Mouse (Mus musculus) layer of hippocampus, adult 8-10 months (tissue): ENCODE data around the gene Arhgap20. TPM values are rescaled to one million over a fixed set of nuclear protein-coding genes. Genes with fewer than 3 reads are reported as not detected.
A peak's percentile ranks its signal among the peaks of the same experiment; 100 is the strongest.

Experiments used
- DNase-seq, 2 experiments: peaks; one replicate each; pipeline ENCODE4 v3.0.0; 2022; ENCODE audit warnings: low spot score in 2 of 2
- total RNA-seq, 4 experiments: library from RNA; stranded (reverse); gene quantifications; 2 replicates each; pipeline ENCODE4 v1.2.4; 2022

Arhgap20 gene
- 10 to 100 TPM; 54.0 to 68.6 (median 63.4) TPM for total RNA-seq

DNA sequence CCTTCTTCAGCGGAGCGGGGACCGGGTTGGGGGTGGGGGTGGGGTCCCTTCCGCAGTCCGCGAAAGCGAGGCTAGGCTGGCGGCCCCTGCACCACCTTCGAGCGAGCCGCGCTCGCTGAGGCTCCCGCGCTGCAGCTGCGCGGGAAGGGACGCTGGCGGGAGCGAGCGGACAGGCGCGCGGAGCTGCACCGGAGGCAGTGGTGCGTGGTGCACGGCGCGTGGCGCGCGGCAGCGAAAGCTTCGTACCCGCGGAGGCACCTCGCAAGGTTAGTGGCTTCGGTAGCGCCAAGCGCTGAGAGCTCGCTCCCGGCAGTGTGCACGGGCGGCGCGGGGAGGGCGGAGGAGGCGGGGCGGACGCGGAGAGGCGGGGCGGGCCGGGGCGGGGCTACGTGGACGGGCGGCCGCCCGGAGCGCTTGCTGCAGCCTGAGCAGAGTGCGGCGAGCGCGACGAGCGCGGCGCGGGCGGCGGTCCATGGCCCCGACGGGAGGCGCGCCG is at the start of gene Arhgap20:
TSS of gene Arhgap20 (plus strand) at position 417 of the 496 bp plus-strand sequence.
- DNase-seq = peak; percentile 79 to 88

DNA sequence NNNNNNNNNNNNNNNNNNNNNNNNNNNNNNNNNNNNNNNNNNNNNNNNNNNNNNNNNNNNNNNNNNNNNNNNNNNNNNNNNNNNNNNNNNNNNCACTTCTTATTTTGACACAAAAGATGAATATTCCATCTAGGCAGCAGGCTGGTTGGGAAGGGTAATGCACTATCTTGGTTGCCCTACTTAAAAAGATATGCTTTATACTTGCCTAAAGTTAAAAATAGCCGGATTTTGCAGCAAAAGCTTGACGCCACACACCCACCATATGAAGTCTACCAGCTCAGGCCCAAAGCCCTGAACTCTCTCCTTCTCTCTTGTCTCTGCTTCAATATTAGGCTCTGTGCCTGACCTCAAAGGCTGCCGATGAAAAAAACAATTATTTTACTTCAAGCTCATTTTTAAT is 46.3 kb upstream of the Arhgap20 start:
- DNase-seq = no peak

DNA sequence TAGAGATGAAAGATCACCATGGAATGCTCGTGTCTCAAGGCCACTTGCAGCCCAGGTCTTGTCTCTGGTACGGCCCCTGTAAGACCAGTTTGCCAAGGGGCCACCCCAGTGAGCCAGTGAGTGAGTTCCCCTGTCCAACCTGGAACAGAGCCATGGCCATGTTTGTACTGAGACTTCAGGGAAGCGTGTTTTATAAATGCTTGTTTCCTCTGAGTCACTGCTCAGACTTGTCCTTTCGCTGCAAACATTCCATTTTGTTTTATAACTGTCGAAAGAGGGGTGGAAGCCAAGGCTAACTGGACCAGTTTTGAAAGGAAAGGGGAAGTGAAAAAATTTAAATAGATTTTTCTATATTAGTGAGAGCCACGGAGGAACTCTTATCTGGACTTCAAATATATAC is 37.2 kb upstream of the Arhgap20 start:
- DNase-seq = no peak

DNA sequence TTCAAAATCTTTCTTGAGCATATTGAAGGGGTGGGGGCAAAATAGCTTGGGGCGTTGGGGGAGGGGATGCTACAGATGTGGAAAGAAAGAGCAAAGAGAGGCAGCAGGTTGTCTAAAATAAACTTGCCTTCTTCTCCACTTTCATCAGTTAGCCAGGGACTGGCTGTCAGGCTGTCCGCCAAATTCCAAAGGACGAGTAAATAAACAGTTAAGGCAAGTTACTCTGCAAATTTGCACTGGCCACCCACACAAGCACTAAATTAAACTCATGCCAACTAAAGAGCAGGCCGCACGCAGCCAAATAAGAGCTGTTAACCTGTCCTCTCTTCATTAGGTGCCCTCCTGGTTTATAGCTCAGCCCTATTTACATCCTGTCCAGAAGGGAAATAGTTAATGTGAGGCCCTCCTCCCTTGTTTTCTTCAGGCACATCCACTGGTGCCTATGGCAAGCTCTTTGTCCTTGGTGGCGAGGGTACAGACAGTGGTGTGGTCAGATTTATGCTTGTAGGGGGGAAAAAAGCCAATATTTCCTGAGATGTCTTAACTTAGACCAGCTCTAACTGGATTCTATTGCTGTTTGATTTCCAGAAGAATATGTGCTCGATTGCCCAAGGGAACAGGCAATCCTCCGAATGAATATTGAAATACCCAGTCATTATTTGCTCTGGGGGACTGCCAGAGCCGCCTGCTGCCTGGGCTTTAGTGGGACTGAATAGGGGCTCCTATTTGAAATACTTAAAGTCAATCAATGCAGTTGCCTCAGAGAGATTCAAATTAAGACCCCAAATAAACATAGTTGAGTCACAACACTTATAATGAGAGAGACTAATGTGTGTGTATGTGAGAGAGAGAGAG is 29.7 kb upstream of the Arhgap20 start:
- no peak for DNase-seq

DNA sequence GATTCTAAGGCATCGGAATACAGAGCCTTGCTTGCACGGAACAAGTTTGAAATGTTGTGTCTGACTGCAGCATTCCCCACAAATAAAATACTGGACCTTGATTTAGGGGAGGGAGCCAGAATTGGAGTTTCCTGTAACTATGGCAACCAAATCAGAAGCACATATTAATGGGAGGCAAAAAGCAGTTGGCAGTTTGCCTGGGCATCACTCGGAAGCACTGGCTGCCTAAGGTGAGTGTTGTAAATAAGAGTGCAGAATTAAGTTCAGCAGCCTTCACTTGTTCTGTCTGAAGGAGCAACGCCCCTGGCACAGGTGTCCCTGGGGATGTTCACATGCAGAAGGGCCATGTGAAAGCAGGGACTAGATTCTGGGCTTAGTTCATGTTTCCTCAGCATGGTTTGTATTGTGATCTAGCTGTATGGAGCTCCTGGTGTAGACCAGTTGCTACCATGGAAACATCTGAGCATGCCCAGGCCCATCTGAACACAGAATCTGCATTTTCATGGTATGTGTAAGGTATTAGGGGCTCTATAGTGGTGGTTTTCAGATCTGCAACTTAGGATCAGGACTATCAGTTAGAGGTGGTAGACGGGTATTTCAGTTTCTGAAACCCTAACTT is 28.3 kb upstream of the Arhgap20 start:
- DNase-seq = peak; percentile 32 to 64

DNA sequence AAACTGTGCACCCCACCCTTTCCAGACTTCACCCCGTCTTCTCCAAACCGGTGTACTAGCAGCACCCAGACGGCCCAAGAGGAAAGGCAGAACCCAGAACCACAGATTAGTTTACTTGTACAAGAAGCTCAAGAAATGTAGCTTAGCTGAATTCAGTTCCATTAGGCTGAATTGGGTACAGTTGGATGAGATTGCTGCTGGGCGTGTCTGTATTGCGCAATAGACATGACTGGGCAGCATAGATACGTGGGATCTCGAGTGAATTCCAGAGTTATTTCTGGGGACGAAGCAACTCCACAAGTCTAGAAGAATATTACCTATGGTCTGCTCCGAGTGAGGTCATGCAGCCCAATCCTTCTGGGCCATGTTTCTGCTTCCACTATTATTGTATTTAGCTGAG is 26.8 kb upstream of the Arhgap20 start:
- DNase-seq = no peak

DNA sequence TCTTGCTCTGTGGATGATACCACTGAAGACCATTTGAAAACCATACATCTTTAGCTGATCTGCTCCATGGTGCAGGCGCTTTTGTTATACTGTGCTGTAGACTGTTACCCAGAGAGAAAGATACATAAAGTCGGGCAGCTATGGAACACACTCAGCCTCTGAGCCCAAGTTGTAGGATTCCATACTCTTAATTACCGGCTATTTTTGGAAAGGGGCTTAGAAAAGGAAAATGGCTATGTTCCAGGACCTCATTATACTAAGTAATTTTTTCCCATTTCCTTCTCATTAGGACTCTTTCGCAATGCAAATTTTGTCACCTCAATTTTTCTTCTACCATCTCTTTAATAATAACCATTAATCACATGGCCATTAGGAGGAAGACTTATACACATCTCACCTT is 25.3 kb upstream of the Arhgap20 start:
- DNase-seq = no peak

DNA sequence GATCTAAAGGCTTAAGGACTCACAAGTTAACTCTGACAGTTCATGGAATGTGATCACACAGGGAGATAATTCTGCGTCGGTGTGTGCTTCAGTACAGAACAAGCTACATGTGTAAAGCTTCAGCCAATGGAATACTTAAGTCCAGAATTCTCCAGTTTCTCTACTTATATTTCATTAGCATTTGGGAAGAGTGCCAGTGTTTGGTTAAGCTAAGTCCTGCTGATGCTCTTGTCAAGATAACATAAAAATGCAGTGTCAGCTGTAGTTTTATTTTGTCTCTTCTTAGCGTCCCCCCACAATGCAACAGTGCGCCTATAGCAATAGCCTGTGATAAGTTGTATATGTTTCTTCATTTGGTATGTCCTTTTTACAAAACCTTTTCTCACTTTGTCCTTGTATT is 15.0 kb upstream of the Arhgap20 start:
- DNase-seq = no peak

DNA sequence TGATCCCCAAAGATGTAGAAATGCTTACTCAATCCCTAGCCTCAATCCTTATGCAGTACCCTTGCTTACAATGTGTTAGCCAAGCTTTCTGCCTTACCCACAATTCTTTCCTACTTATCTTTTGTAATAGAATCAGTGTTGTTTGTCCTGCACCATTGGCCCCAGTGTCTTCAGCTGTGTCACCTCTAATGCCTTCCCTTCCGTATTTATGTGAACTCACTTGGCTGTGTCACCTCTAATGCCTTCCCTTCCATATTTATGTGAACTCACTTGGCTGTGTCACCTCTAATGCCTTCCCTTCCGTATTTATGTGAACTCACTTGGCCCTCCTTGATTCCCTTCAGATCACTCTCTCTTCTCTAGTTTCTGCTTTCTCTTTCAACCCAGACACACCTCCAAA is 4.1 kb upstream of the Arhgap20 start:
- no peak for DNase-seq

DNA sequence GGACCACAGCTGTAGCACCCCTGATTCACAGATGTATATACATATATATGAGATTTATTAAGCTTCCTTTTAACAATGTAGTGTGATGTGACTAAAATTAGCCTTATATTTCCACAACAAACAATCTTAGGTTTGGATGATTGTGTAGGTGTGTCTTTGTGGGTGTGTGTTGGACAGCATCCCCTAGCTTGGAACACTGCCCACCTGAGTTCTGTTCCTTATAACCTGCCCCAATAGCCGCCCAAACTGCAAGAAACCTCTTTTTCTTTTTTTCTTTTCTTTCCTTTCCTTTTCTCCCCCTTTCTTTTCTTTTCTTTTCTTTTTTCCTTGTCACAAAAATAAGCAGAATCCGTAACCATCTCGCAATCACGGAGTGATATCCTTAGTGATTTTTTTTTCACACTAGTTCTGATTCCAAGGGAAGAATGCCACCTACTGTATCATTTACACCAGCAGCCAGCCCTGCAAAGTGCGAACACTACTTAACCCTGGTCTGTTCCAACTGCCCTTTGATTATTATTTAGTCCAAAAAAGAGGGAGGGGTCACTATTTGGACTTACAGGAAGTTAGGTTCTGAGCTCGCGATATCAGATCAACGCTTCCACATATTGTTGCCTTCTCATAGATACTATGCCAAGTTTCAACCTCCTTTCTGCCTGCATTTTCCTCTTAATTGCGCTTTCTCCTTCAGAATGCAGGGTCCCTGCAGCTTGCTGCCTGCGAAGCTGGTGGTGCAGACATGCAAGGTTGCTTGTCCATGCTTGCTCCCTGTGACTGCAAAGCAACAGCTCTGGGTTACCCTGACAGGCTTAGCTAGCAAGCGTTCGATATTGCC is 879 bp upstream of the Arhgap20 start:
- peak; percentile 21 to 39 for DNase-seq

DNA sequence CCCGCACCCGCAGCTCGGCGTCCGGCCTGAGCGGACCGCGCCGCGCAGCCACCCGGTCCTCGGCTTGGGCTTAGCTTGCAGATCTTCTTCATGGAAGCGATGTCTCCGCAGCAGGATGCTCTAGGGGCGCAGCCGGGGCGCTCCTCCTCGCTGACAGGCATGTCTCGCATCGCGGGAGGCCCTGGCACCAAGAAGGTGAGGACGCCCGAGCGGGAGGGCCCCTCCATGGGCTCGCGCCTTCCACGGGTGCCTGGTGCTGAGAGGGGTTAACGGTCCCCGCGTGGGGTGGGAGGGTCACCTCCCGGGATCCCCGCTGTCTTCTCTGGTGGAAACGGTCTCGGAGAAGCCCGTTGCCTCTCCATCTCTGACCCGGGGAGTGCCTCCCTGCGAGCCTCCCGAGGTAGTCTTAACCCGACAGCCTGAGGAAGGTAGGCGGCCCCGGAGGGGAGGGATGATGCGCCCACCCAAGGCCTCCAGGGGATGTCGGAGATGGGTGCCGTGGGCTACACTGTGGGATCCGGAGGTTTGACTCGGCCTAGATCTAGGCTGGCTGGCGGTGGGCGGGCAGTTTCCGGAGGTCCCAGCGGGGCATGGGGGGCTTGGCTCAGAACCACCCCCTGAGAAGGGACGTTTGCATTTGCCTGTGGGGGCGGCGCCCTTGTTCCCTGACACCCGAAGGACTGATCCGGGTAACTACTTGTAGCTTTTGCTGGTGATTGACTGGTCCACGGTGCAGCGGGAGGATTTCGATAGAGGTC is 459 bp downstream of the Arhgap20 start:
- peak; percentile 47 to 50 for DNase-seq

DNA sequence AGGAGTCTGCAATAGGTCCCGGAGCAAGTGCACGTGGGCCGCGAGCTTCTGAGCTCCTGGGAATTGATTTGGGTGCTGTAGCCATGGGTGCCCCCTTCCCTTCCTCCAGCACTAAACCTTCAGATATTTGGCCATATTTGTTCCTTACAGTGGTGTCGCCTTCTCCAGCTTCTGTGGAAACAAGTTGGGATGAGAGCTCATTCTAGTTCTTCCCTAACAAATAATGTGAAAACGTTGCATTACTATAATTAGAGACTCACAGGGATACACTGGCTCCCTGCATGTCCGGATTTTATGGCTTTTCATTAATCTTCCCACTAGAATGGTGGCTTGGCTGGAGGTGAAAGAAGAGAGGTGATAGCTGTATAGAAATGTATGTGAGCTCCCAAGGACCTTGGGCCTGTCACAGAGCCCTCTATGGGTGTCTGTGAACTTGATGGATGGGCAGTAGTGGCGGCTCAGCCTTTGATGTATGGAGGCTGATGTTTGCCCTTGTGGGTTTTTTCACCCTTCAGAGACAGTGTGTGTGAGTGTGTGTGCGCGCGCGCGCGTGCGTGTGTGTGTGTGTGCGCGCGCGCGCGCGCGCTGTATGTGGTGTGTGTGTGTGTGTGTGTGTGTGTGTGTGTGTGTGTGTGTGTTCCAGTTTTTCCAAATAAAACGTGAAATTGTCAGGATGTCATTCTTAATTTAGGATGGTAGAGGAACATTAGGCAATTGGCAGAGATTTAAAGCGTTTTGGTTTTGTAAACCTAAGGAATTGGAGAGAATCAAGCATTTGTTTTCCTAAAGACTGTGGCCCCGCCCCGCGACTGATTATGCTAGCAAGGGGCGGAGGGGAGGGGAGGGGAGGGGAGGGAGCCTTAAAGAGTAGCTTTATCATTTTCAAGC is 1.3 kb downstream of the Arhgap20 start:
- DNase-seq = peak; percentile 36 to 39

DNA sequence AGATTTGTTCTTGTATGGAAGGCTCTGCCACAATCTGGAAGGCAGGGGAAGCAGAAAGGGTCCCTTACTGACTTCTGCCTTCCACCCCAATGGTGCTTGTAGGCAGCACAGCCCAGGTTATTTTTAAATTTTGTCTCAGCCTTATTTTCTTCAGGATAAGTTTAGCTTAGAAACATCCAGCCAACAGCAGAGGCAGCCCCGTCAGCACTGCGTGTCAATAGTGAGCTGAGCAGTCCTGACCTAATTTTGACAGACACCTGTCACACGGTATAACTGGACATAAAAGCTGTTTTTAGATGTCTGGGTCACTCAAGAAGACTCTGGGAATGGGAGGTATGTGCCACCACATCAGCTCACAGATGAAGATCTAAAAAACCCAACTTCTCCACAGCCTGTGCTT is 9.1 kb downstream of the Arhgap20 start:
- no peak for DNase-seq

DNA sequence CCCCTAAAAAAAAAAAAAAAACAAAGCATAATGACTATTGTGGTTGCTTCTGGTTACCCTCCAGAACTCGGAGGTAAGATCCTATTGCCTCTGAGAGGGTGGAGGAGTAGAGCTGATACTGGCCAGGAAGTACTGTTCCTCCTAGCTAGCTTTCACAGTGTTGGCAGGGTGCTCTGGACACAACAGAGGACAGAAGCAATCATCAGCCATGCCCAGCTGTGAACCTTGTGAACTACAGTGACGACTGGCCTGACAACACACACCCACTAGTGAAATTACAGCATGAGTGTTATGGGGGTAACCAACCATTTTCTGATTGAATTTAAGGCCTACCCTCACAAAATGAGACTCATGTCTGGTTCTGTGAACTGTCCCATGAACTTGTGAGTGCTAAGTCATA is 11.3 kb downstream of the Arhgap20 start:
- DNase-seq = no peak

DNA sequence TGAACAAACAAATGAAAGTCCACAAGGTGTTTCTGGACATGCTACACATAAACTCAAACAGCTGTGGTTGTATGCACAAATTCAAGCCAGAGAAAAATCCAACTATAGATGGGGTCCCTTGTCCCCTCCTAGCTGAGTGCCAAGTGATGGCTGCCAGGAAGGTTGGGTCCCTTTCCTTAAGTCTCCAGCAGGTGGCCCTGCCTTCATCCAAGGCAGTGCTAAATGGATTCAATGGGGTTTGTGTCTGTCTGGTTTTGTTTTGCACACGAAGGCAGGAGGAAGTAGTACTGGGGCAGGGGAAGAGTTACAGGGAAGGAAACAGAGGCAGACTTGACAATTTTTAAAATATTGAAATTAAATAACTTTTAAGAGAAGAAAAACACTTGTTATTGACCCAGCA is 12.0 kb downstream of the Arhgap20 start:
- DNase-seq = no peak

DNA sequence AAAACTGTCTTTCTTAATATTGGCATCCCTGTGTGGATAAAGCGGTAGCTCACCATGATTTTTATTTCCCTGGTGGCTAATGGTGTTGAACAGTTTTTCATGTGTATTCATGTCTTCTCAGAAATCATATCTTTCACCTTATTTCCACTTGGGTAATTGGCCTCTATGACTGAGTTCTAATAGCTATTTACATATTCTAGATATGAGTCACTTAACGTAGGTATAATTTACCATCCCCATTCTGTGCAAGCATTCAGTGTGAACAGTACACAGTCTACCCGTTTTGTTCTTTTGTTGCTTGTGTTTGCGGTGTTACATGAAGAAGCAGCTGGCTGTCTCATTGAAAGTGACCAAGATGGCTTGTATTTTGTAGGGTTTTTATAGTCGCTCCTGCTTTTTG is 14.1 kb downstream of the Arhgap20 start:
- DNase-seq = no peak

DNA sequence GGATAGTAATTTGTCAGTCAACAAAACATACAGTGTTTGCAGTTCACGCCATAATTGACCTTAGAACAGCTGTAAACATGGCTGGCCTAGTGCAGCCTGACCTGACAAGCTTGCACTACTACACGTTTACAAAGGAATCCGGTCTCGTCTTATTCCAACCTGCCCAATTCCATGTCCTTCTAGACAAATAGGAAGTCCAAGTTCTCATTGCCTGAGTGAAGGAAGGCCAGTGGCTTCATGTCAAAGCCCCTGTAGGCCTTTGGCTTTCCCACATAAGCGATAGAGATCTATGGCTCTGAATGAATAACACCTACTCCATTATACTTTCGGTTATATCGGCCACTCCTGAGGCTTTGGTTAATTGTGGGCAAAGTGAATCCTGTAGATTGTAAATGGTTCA is 16.0 kb downstream of the Arhgap20 start:
- no peak for DNase-seq

DNA sequence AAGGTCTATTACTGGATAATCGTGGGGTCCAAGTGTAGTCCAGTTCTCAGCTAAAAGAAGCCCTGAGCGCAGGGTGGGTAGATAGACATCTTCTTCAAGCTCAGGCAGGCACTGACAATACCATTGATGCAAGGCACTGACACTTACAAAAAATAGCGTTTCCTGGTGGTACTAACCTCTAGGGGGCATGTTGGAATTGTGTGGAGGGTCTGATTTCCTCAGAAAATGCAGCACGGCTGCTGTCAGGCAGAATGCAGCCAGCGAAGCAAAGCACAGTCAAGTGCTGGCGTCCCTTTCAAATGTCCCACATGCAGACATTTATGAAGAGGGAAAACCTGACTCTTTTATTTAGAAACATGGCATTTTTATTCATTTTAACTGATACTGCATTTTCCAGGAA is 22.2 kb downstream of the Arhgap20 start:
- DNase-seq = no peak

DNA sequence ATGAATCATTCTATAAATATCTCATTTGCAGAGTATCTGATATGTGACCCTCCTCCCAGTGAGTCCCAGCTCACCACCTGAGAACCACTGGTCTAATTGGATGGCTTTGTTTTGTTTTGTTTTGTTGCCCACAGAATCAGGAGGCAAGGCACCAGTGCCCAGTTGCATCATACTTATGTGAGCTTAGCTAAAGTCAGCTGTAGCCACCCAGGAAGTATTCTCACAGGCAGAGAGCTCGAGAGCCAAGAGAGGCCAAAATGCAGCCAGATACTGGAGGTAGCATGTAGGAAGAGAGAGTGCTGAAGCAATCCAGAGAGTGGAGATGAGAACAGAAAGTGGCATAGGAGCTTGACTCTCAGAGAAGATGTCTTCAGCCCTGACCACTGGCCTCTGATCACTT is 23.3 kb downstream of the Arhgap20 start:
- no peak for DNase-seq

DNA sequence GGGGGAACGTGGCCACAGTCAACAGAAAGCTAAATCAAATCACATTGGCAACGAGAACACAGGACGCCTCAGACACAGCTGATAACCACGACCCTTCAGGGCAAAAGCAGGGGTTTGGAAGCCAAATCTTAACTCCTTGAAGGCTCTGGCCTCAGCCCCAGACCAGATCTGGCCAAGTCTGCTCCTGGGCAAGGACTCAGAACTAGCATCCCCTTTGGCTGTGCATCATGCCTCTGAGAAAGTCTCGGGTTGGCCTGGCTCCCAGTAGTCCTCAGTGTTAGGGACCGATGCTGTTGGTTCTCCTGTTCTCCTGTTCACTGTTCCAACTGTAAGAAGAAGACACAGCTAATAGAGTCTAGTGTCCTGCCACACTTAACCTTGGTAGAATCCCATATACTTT is 30.1 kb downstream of the Arhgap20 start:
- no peak for DNase-seq
